Mouse (Mus musculus) adrenal gland, postnatal 36 days (tissue): ENCODE data around the gene Ssbp3. TPM values are rescaled to one million over a fixed set of nuclear protein-coding genes. Genes with fewer than 3 reads are reported as not detected.
A peak's percentile ranks its signal among the peaks of the same experiment; 100 is the strongest.

Experiments used
- DNase-seq, 2 experiments: peaks; one replicate each; pipeline ENCODE4 v3.0.0; 2021; ENCODE audit warnings: mixed read lengths in 1 of 2
- total RNA-seq, 2 experiments: library from RNA; stranded (reverse); gene quantifications; 2 replicates each; pipeline ENCODE4 v1.2.3; 2021

Gene Ssbp3
- total RNA-seq, 2 experiments from 2014 or later: 71.2 to 85.4 TPM

GRCm38 (mm10) chr4:107011325-107012004 lies 101.0 kb downstream of the Ssbp3 start:
- no peak for DNase-seq

GRCm38 (mm10) chr4:107012005-107012478 lies 101.5 kb downstream of the Ssbp3 start:
- DNase-seq: no peak

- no peak for DNase-seq
Observed at GRCm38 (mm10) chr4:107012574-107012973, 102.1 kb downstream of the Ssbp3 start.

- DNase-seq: peak in 1 of 2 experiments; percentile 43
Observed at GRCm38 (mm10) chr4:107013119-107013816, 102.8 kb downstream of the Ssbp3 start.

- no peak for DNase-seq
Observed at GRCm38 (mm10) chr4:107013817-107014260, 103.3 kb downstream of the Ssbp3 start.

GRCm38 (mm10) chr4:107015971-107016511 lies 105.5 kb downstream of the Ssbp3 start:
- peak; percentile 61 to 70 for DNase-seq

- DNase-seq: no peak
Observed at GRCm38 (mm10) chr4:107017257-107017656, 106.8 kb downstream of the Ssbp3 start.

GRCm38 (mm10) chr4:107018521-107018920 lies 108.0 kb downstream of the Ssbp3 start:
- DNase-seq: no peak

GRCm38 (mm10) chr4:107019027-107019426 lies 108.5 kb downstream of the Ssbp3 start:
- DNase-seq: peak; percentile 59 to 64

GRCm38 (mm10) chr4:107020287-107021000 lies 109.9 kb downstream of the Ssbp3 start:
- peak; percentile 44 to 59 for DNase-seq

GRCm38 (mm10) chr4:107021464-107021863 lies 111.0 kb downstream of the Ssbp3 start:
- peak in 1 of 2 experiments; percentile 30 for DNase-seq

- DNase-seq: no peak
Observed at GRCm38 (mm10) chr4:107024899-107025298, 114.4 kb downstream of the Ssbp3 start.

GRCm38 (mm10) chr4:107025369-107025768 lies 114.9 kb downstream of the Ssbp3 start:
- no peak for DNase-seq

- DNase-seq: peak; percentile 42 to 54
Observed at GRCm38 (mm10) chr4:107026451-107026850, 116.0 kb downstream of the Ssbp3 start.

- DNase-seq: no peak
Observed at GRCm38 (mm10) chr4:107035689-107036088, 125.2 kb downstream of the Ssbp3 start.

- DNase-seq: no peak
Observed at GRCm38 (mm10) chr4:107036985-107037384, 126.5 kb downstream of the Ssbp3 start.

- no peak for DNase-seq
Observed at GRCm38 (mm10) chr4:107038303-107038702, 127.8 kb downstream of the Ssbp3 start.

GRCm38 (mm10) chr4:107039270-107039669 lies 128.8 kb downstream of the Ssbp3 start:
- no peak for DNase-seq

GRCm38 (mm10) chr4:107042304-107042703 lies 131.8 kb downstream of the Ssbp3 start:
- no peak for DNase-seq

- no peak for DNase-seq
Observed at GRCm38 (mm10) chr4:107045188-107045587, 134.7 kb downstream of the Ssbp3 start.

- no peak for DNase-seq
Observed at GRCm38 (mm10) chr4:107047806-107048205, 137.3 kb downstream of the Ssbp3 start.

- peak; percentile 68 to 86 for DNase-seq
Observed at GRCm38 (mm10) chr4:107048568-107049162, 138.2 kb downstream of the Ssbp3 start.
